Mouse (Mus musculus): Measurements from ENCODE around the gene Pou2f3. TPM values are rescaled to one million over a fixed set of nuclear protein-coding genes. Genes with fewer than 3 reads are reported as not detected.

Pou2f3 gene
- polyA plus RNA-seq, 1 experiment = not detected

DNA sequence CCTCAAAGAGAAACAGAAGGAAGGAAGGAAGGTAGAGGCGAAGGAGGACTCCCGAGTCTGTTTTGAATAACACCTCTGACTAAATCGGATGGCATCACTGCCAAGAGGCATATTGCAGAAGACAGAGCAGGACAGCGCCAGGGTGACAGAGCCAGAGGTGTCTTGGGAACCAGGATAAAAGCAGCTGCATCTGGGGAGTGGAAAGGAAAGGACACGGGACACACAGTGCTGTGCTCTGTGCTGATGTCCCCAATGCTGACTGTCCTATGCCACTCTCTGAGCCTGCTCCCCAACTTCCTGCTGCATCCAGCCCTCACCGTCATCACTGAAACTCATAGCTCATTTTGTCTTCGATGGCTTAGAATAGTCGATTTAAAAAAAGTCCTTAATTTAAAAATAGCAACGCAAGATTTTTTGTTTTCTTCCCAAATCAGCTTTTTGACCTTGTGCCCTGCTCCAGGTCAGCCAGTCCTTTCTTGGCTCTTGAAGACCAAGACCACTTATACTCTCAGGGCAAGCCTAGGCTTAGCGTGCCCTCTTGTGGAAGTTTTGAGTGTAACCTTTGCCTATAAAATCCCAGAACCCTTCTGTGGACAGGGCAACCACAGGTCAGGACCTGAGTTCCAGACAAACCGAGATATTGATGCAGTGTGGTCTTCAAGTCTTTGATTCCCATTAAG is 742 bp upstream of the Pou2f3 start:
- TF ChIP-seq GATA1 (IDR thresholded peaks at IDR 0.05; ENCODE audit: low read length) = no peak

DNA sequence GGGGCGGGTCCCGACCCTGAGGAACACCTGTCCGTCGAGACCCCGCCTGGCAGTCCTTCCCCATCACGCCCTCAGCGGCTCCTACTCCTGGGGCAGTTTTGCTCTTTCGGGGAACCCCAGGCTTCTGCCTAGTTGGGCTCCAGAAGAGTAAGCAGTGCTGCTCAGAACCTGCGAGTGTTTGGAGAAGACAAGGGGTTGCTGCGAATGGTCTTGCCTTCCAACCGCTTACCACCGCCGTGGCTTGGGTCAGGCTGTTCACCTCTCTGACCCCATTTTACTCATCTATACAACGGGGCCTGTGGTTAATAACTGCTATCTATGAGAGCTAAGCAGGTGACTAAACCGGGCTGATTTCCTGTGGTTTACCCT is 4.2 kb downstream of the Pou2f3 start:
- no peak for TF ChIP-seq GATA1 (IDR thresholded peaks at IDR 0.05; ENCODE audit: low read length)

DNA sequence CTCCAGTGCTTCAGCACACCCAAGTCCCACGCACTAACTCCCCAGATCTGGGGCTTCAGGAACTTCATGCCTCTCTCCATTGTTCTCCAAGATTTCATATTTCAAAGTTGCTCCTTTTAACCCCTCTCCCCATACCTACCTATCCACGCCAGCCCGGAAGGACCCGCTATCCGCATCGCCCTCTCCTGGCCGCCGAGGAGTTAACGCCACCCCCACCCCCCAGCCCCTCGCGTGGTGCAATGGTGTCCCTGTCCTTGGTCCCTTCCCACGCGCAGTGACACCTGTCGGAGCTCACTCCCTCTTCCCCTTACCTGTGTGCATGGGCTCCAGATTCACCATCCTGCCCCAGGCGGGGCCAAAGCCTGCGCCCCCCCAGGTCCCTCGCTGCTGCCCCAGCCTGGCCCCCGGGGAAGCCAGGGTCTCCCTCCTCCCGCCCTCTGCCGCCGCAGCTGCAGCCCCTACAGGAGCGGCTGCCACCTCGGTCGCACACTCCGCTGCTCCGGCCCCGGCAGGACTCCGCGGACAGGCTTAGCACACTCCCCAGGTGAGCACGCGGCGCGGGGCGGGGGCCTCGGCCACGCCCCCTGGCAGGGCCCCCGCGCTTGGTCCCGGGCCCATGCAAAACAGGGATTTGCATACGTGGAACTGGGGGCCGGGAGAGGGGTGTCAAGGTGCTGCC is 4.7 kb downstream of the Pou2f3 start:
- no peak for TF ChIP-seq GATA1 (IDR thresholded peaks at IDR 0.05; ENCODE audit: low read length)

GRCm38 (mm10) chr9:43200212-43200611 is 10.0 kb downstream of the Pou2f3 start:
- TF ChIP-seq GATA1 (IDR thresholded peaks at IDR 0.05; ENCODE audit: low read length) = no peak

DNA sequence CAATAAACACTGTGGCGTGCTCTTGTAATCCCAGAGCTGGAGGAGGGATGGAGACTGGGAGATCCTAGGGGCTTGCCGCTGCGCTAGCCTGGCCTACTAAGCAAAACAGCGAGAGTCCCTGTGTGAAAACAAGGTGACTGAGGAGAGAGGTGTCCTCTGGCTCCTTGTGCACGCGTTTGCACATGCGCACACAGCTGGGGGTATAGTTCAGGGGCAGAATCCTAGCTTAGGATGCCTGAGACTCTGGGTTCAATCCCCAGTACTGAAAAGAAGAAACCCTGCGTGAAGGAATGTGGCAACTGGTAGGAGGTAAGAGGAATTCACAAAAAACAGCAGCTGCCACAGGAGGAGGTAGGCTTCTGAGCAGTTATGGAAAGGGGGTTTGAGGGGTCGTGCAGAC is 16.2 kb downstream of the Pou2f3 start:
- no peak for TF ChIP-seq GATA1 (IDR thresholded peaks at IDR 0.05; ENCODE audit: low read length)

GRCm38 (mm10) chr9:43191561-43191960 is 18.6 kb downstream of the Pou2f3 start:
- no peak for TF ChIP-seq GATA1 (IDR thresholded peaks at IDR 0.05; ENCODE audit: low read length)

- no peak for TF ChIP-seq GATA1 (IDR thresholded peaks at IDR 0.05; ENCODE audit: low read length)
Observed at GRCm38 (mm10) chr9:43189021-43189356, 21.2 kb downstream of the Pou2f3 start.

GRCm38 (mm10) chr9:43188309-43189020 is 21.7 kb downstream of the Pou2f3 start:
- no peak for TF ChIP-seq GATA1 (IDR thresholded peaks at IDR 0.05; ENCODE audit: low read length)

DNA sequence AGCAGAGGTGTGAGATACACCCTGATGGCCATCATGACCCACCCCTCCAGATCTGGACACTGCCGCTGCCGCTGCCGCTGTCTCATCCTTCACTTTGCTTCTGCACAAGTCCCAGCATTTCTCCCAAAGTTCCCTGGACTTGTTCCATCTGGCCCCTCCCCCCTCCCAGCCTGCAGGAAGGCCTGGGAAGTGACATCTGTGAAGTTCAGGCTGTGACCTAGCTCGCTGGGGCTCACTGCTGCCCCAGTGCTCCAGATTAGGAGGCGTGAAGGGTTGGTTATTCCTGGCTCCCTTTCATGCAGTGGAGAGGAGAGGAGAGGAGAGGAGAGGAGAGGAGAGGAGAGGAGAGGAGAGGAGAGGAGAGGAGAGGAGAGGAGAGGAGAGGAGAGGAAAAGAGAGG is 30.6 kb downstream of the Pou2f3 start:
- no peak for TF ChIP-seq GATA1 (IDR thresholded peaks at IDR 0.05; ENCODE audit: low read length)

GRCm38 (mm10) chr9:43178172-43178571 is 32.0 kb downstream of the Pou2f3 start:
- no peak for TF ChIP-seq GATA1 (IDR thresholded peaks at IDR 0.05; ENCODE audit: low read length)

GRCm38 (mm10) chr9:43167081-43167480 is 43.1 kb downstream of the Pou2f3 start:
- no peak for TF ChIP-seq GATA1 (IDR thresholded peaks at IDR 0.05; ENCODE audit: low read length)

GRCm38 (mm10) chr9:43166346-43166745 is 43.8 kb downstream of the Pou2f3 start:
- TF ChIP-seq GATA1 (IDR thresholded peaks at IDR 0.05; ENCODE audit: low read length) = no peak

DNA sequence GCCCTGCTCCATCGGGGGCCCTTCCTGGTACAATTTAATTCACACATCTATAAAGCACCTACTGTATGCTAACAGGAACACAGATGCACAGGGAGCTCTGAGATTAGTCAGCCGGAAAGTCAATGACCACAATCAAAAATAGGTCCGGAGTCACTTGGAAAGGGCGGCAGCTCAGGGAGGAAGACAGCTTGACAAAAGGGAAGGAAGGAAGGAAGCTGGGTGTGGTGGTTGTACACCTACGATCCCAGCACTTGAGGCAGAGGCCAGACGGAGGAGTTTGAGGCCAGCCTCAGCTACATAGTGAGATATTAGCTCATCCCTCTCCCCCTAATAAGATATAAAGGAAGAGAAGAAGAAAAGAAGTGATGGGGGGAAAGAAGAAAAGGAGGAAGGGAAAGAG is 54.2 kb downstream of the Pou2f3 start:
- no peak for TF ChIP-seq GATA1 (IDR thresholded peaks at IDR 0.05; ENCODE audit: low read length)

DNA sequence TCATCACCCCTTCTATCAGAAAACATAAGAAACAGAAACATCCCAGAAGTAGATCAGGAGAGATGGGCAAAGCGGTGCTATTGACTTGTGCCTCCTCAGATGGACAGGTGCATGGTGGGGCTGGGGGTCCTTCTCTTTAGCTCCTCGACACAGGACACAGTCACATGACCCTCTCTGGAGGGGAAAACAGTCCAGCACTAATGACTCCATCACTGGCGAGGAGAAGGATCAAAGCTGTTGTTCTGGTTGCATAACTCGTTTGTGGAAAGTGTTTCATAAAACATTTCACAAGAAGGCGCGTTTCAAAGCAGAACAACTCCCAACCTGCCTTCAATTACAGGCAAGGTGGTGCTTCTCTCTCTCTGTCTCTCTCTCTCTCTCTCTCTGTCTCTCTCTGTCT is 58.4 kb downstream of the Pou2f3 start:
- TF ChIP-seq GATA1 (IDR thresholded peaks at IDR 0.05; ENCODE audit: low read length) = no peak

DNA sequence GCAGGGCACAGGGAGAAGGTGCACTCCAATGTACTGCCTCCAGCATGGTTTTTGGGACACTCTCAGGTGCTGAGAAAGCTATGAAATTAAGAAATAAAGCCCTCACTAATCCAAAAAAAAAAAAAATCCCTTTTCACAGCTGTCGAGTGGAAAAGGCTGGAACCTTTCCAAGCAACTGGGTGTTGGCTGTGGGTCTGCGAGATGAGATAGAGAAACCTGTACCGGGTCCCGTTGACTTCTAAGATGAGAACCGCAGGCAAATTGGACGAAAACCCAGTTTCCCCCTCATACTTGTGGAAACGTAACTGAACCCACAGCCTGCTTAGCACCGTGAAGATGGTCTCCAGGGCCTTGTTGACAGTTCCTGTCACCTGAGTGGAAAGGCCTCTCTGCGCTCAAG is 59.2 kb downstream of the Pou2f3 start:
- no peak for TF ChIP-seq GATA1 (IDR thresholded peaks at IDR 0.05; ENCODE audit: low read length)

- no peak for TF ChIP-seq GATA1 (IDR thresholded peaks at IDR 0.05; ENCODE audit: low read length)
Observed at GRCm38 (mm10) chr9:43150075-43150474, 60.1 kb downstream of the Pou2f3 start.

GRCm38 (mm10) chr9:43149498-43149897 is 60.7 kb downstream of the Pou2f3 start:
- no peak for TF ChIP-seq GATA1 (IDR thresholded peaks at IDR 0.05; ENCODE audit: low read length)
